Mouse (Mus musculus) forebrain, postnatal 0 days (tissue): Measurements from ENCODE around the gene Celsr1. TPM values are rescaled to one million over a fixed set of nuclear protein-coding genes. Genes with fewer than 3 reads are reported as not detected.

Source experiments
- ATAC-seq: fragments of 200-750 bp; cut with Nextera tagmentation; 2 replicates; pipeline ENCODE4 v1.8.0; 2017; ENCODE audit warnings: mild to moderate bottlenecking, moderate library complexity
- DNase-seq: peaks from one replicate; pipeline ENCODE4 v3.0.0-alpha.2; 2015
- H3K27ac ChIP-seq: fragments of 300-500 bp; sonication (generic); 2 replicates; pipeline ENCODE4 v1.5.1; 2014; ENCODE audit warnings: low read depth, mild to moderate bottlenecking, antibody characterized with exemption, low read length, moderate library complexity, mixed read lengths
- H3K27me3 ChIP-seq: fragments of 300-500 bp; sonication (generic); 2 replicates; pipeline ENCODE4 v1.6.1; 2014; ENCODE audit warnings: mild to moderate bottlenecking, low read length, mixed read lengths; ENCODE audit not compliant: insufficient read depth
- H3K36me3 ChIP-seq: fragments of 300-500 bp; sonication (generic); 2 replicates; pipeline ENCODE4 v1.6.1; 2014; ENCODE audit warnings: mild to moderate bottlenecking, moderate library complexity; ENCODE audit not compliant: insufficient read depth
- H3K4me1 ChIP-seq: fragments of 300-500 bp; sonication (generic); 2 replicates; pipeline ENCODE4 v1.6.1; 2014; ENCODE audit warnings: antibody characterized with exemption; ENCODE audit not compliant: insufficient read depth
- H3K4me2 ChIP-seq: fragments of 300-500 bp; sonication (generic); 2 replicates; pipeline ENCODE4 v1.6.1; 2014; ENCODE audit warnings: low read depth, mild to moderate bottlenecking, moderate library complexity
- H3K4me3 ChIP-seq: fragments of 300-500 bp; sonication (generic); 2 replicates; pipeline ENCODE4 v1.5.1; 2014; ENCODE audit warnings: low read depth, low read length, mixed read lengths
- H3K9ac ChIP-seq: fragments of 300-500 bp; sonication (generic); 2 replicates; pipeline ENCODE4 v1.6.1; 2014; ENCODE audit warnings: mild to moderate bottlenecking
- H3K9me3 ChIP-seq: fragments of 300-500 bp; sonication (generic); 2 replicates; pipeline ENCODE4 v1.6.1; 2016; ENCODE audit warnings: low read length
- CTCF ChIP-seq: sonication (generic); IDR thresholded peaks from 2 replicates; pipeline ENCODE4 v1.5.1; 2016; ENCODE audit warnings: antibody characterized with exemption, control low read depth, low read depth
- WGBS: fragments of 180-500 bp; shearing (Covaris S2); extraction: QIAGEN DNeasy Blood & Tissue Kit; methylation state at CpG from one replicate; pipeline ENCODE4 v1.1.7; 2014; 5-methylcytosine and 5-hydroxymethylcytosine counted together
- polyA plus RNA-seq: library from polyadenylated mRNA; unstranded; fragments of >200 nt; fragmentation: Nextera tagmentation; extraction: Ambion mirVana; gene quantifications from 2 replicates; pipeline ENCODE4 v1.2.1, GENCODE M21; 2015
- total RNA-seq: library from RNA; depleted of rRNA; stranded (reverse); fragments of >200 nt; gene quantifications from 2 replicates; pipeline ENCODE4 v1.2.3, GENCODE M21; 2014

Celsr1 gene
- total and polyA plus RNA-seq, 2 experiments from 2014 or later = 0.97 to 13.0 TPM

GRCm38 (mm10) chr15:86013656-86014055 is 19.9 kb downstream of the Celsr1 start:
- 19% methylated on average over 10 of the region's 10 CpGs for WGBS
- DNase-seq (no peak), ATAC-seq (no peak)
- no peak overlapping the region for H3K4me3 ChIP-seq
- no peak overlapping the region for H3K9ac ChIP-seq
- H3K4me2 ChIP-seq = no peak overlapping the region
- no peaks in the 10 kb centered on the region for H3K27me3 ChIP-seq
- peaks cover 8% of the 10 kb centered on the region; the same call in 1 of the 2 replicates for H3K4me1 ChIP-seq
- H3K27ac ChIP-seq = no peak overlapping the region
- TF ChIP-seq CTCF = no peak
- no peaks in the 10 kb centered on the region for H3K9me3 ChIP-seq
- no peaks in the 10 kb centered on the region for H3K36me3 ChIP-seq

GRCm38 (mm10) chr15:86013130-86013529 is 20.4 kb downstream of the Celsr1 start:
- ATAC-seq = peak; percentile 64
- H3K4me1 ChIP-seq = peaks cover 8% of the 10 kb centered on the region; the same call in 1 of the 2 replicates
- no peak overlapping the region for H3K4me3 ChIP-seq
- H3K9ac ChIP-seq = no peak overlapping the region
- no peak overlapping the region for H3K27ac ChIP-seq
- H3K36me3 ChIP-seq = no peaks in the 10 kb centered on the region
- H3K4me2 ChIP-seq = no peak overlapping the region
- H3K9me3 ChIP-seq = no peaks in the 10 kb centered on the region
- WGBS = 9% methylated on average over 2 of the region's 2 CpGs
- DNase-seq = peak; percentile 41
- no peak for TF ChIP-seq CTCF
- H3K27me3 ChIP-seq = no peaks in the 10 kb centered on the region

DNA sequence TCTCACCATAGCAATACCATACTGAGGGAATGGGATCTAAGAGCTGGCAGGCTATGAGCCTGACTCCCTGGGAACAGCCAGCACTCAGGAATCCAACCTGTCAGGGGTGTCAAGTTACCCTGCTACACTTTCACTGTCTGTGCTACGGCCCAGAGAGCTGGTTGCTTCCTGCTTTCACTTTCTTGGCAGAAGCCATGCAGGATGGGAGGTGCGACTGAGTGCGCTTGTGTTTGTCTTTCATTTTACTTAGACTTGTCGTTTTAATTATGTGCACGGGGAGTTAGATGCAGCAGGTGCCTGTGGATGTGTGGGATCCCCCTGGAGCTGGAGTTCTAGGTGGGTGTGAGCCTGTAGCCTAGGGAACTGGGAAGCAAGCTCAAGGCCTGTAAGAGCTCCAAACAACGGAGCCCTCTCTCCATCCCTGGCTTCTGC is 25.9 kb downstream of the Celsr1 start:
- ATAC-seq (no peak), DNase-seq (no peak)
- no peaks in the 10 kb centered on the region for H3K9me3 ChIP-seq
- 23% methylated on average over 6 of the region's 6 CpGs for WGBS
- H3K4me3 ChIP-seq = no peak overlapping the region
- H3K27ac ChIP-seq = no peak overlapping the region
- no peak overlapping the region for H3K9ac ChIP-seq
- peaks cover 13% of the 10 kb centered on the region; the same call in 1 of the 2 replicates for H3K4me1 ChIP-seq
- no peaks in the 10 kb centered on the region for H3K27me3 ChIP-seq
- no peak overlapping the region for H3K4me2 ChIP-seq
- no peaks in the 10 kb centered on the region for H3K36me3 ChIP-seq
- no peak for TF ChIP-seq CTCF

DNA sequence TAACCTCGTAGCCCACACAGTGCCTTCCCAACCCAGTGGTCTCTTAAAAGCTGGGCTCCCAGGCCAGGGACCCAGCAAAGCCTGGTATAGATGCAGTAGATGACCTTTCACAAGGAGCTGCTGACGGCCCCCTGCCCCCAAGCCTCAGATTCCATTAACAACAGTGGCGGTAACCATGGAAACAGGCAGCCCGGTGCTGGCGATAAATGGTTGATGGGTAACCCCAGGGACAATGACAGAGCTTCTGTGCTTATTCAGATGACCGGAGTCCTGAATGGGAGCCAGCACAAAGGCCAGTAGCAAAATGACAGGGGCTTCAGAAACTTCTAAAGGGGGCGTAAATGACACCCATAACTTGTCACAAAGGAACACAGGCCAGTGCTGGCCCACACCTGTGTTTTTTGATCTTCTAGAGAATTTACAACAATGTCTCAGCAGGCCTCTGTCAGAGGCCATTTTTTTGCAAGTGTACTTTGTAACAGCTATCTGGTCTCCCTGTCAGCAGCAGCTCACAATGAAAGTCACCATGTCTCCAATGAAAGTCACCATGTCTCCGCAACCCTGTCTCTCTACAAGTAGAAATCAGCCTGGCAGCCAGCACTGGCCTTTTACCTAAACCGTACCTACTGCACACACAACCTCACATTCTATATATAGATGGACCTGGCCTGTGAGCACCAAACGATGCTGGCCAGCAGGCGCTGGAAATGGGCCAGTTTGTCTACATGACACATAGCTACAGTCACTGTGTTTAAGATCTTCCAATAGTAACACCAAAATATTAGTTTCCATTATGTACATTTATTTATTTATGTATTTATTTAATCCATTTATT is 27.7 kb downstream of the Celsr1 start:
- Histone ChIP-seq H3K4me2 (no peak overlapping the region), H3K9me3 (no peaks in the 10 kb centered on the region), H3K4me3 (no peak overlapping the region), H3K27ac (0 out of 2 replicates have a peak overlapping the region, but pooled peaks have one; percentile 41), H3K9ac (no peak overlapping the region), H3K27me3 (no peaks in the 10 kb centered on the region), H3K4me1 (peaks cover 18% of the 10 kb centered on the region), H3K36me3 (no peaks in the 10 kb centered on the region)
- ATAC-seq (peak; percentile 45), DNase-seq (no peak)
- no peak for TF ChIP-seq CTCF
- 14% methylated on average over 11 of the region's 11 CpGs for WGBS

- TF ChIP-seq CTCF = no peak
- no peak overlapping the region for H3K4me3 ChIP-seq
- no peak for DNase-seq
- no peak overlapping the region for H3K27ac ChIP-seq
- no peak for ATAC-seq
- 89% methylated on average over 3 of the region's 3 CpGs for WGBS
- H3K9me3 ChIP-seq = no peaks in the 10 kb centered on the region
- peaks cover 24% of the 10 kb centered on the region for H3K4me1 ChIP-seq
- H3K36me3 ChIP-seq = no peaks in the 10 kb centered on the region
- no peak overlapping the region for H3K9ac ChIP-seq
- H3K27me3 ChIP-seq = no peaks in the 10 kb centered on the region
- no peak overlapping the region for H3K4me2 ChIP-seq
Observed at GRCm38 (mm10) chr15:86004048-86004447, 29.5 kb downstream of the Celsr1 start.

DNA sequence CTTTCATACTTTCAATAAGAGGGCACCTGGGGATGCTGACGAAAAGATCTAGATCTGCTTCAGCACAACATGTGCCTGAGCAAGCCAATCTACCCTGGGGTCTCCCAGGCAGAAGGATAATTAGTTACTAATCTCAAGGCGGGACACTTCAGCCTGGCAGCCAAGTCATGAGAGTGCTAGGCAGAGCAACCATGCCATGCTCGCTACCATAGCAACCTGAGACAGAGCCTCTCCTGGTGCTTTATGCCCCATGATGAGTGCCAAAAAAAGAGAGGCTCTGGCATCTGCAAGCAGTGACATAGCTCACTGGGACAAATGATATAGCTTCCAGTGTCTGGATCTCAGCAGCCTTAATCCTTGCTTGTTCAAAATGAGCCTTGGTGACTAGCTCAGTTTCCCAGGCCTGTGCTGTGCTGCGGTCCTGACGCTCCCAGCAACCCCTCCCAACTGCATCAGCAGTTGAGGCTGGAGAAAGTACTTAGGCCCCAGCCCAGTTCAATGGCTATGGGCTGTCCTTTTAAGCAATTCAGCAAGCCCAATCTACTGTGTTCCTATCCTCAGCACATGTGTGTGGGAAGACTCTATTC is 32.8 kb downstream of the Celsr1 start:
- TF ChIP-seq CTCF = no peak
- no peaks in the 10 kb centered on the region for H3K27me3 ChIP-seq
- peak overlapping the region; percentile 62; the same call in 1 of the 2 replicates for H3K27ac ChIP-seq
- H3K36me3 ChIP-seq = no peaks in the 10 kb centered on the region
- H3K4me2 ChIP-seq = no peak overlapping the region
- peaks cover 19% of the 10 kb centered on the region for H3K4me1 ChIP-seq
- ATAC-seq (peak; percentile 95), DNase-seq (peak; percentile 81)
- no peak overlapping the region for H3K9ac ChIP-seq
- H3K9me3 ChIP-seq = no peaks in the 10 kb centered on the region
- no peak overlapping the region for H3K4me3 ChIP-seq
- WGBS = 13% methylated on average over 5 of the region's 5 CpGs
